Mouse (Mus musculus) kidney, adult 11 months (tissue): Measurements from ENCODE around the gene Tepsin.
A peak's percentile ranks its signal among the peaks of the same experiment; 100 is the strongest.

ENCODE experiments used
- DNase-seq: peaks from one replicate; pipeline ENCODE4 v3.0.0; 2022

The Tepsin gene

DNA sequence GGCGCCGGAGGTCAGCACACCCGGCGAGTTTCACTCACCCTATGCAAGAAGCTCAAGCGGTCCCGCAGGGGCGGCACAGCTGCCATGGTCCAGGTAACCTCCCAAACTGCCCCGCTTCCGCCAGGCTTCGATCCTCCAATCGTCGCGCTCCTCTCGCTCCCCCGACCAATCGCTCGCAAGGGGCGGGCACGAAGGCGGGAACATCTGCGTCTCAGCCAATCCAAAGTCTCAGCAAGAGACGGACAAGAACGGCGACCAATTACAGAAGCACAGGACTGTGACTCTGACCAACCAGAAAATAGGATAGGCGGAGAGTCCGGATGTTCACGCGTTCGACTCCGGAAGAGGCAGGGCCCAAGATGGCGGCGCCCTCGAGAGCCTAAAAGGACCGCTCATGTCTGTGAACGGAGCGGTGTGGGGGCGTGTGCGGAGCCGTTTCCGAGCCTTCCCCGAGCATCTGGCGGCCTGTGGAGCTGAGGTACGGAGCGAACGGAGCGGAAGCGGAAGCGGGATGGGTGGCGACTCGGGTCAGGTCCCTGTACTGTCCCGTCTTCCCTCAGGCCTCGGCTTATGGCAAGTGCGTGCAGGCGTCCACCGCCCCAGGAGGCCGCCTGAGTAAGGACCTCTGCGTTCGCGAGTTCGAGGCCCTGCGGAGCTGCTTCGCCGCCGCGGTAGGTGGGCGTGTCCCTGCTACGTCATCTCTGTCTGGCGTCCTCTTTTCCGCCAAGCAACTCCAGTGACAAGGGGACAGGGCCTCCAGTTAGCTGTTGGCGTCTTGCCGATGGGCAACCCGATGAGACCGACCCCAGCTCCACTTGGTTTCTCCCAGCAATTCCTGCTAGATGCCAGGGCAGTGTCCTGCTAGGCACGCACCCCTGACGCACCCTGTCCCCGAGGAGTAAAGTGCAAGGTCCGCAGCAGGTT, at the start of gene Tepsin, which contains the start of gene Ndufaf8:
Gene Tepsin, minus strand, starts transcription at position 144 of the 924 bp plus-strand sequence.
Gene Ndufaf8, plus strand, starts transcription at position 341 of the 924 bp plus-strand sequence.
- peak; percentile 99 for DNase-seq

DNA sequence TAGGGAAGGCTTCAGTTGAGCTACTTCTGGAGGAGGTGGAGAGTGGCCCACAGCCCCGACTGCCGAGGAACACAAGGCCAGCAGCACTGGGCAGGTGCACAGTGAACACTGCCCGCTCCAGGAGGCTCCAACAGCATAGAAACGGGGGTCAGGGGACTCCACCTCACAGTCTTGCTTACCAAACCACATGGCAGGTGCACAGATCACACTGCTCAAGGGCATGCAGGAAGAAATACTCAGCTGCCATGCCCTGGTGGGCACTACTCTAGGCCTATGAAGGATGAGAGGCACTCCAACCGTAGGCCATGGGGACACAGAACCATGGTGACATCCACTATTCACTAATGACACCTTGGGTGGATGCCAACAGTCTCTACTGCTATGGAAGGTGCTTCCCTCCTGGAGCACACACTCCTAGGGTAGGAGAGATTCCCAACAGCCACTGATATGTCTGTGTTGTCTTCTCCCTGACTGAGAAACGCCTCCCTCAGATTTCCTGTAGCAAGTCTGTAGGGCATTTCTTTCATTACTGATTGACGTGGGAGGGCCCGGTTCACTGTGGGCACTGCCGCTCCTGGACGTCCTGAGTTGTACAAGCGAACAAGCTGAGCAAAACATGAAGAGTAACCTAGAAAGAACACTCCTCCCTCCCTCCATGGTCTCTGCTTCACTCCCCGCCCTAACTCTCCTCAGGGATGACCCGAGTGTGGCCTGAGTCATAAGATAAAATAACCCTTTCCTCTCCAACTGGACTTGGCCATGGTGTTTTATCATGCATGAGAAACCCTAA, 45.4 kb upstream of the Tepsin start:
- DNase-seq, result peak; percentile 89

DNA sequence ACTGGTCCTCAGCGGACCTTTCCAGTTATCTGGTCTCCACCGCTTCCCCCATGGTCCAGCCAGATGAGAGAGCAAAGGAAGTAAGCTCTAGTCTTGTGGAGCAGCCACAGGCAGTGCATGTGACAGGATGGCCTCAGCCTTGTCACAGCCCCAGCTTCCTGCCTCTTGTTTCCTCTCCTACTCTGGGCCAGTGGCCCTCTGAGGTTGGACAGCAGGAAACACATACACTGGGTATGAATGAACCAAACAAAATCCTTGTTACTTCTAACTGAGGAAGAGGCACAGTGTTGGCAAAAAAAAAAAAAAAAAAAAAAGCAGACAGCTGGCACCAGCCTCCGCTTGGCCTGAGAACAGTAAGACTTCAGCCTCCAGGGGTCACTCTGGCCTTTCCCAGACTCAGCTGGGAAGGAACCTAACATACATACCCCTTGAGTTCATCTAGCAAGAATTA, 44.1 kb upstream of the Tepsin start:
- DNase-seq, result peak; percentile 84

DNA sequence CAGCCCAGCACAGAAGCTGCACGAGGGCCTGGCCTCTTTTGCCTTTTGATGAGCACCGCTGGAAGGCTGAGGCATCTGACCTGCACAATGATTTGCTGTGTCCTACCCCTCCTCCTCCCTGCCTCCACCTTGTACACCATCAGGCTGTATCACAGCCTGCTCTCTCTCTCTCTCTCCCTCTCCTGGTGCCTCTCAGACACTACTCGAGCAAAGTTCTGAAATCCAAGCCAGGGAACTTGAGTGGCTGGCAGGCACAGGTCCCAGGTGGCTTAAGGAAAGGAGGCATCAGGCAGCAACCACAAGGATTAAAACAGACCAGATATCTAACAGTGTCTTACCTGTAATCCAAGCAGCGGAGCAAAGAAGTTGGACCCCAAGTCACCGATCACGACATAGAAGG, 41.7 kb upstream of the Tepsin start:
- DNase-seq, result no peak

DNA sequence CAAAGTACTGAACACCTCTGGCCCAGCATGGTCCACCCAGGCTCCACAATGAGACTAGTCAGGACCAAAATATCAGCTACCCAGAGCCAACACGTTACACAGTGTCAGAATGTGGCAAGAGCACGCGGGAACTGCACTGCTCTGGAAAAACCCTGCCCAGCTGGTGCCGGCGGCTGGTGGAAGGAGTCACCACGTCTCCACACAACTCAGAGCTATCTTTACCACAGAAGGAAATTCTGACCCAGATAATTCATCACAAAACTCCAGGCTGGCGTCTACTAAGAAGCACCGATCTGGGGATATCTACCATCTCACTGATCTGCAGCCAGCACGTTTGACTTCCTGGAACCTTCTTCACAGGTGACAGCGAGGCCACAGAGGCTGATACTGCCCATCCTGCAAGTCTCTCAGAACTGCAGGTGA, 40.8 kb upstream of the Tepsin start:
- DNase-seq, result no peak

DNA sequence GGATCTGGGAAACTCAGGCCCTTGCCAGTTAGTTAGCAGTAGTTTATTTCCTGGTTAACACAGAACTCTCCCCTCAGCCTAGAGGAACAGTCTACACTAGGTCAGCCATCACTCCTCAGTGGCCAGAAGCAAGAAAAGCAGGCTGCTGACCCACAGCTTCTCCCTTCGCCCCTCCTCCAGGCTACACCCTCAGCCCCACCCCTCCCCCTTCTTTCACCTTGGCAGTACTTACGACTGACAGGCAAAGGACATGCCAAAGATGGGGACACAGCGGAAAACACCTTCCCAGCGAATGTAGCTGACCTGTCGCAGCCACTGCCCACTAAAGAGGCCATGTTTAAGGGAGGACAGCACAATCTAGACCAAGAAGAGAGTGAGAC, 39.1 kb upstream of the Tepsin start:
- DNase-seq, result no peak

DNA sequence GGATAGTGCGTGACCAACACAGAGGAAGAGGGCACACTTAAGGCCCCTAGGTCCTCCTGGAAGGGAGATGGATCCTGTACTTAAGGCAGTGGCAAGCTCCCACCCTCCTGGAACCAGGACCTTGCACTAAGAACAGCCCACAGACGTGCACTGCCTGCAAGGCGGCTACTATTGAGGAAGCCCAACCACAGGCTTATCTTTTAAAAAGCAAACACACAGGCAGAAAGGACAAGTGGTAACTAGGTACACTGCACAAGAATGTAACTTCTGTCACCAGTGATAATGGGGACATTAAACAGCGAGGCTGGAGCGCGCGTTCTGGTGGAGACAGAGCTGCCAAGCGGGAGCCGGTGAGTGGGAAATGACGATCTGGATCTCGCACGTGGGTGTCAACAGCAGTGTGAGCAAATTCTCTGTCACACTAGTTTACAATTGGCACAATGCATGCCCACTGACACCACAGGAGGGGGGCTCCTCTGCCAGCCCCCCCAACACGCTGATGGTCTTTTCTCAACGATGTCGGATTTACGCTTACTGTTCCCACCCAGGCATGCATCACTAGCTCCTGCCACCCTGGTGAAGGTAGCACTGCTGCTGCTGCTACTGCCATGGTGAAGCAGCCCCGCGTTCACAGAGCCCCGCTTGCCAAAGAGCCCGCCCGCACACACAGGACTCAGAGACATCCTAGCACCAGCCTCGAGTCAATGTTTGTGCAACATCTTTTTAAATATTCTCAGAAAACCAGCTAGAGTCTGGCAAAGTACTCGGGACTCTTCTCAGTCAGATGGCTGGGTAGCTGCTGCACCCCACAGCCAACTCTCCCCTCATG, 38.5 kb upstream of the Tepsin start:
- DNase-seq, result no peak

DNA sequence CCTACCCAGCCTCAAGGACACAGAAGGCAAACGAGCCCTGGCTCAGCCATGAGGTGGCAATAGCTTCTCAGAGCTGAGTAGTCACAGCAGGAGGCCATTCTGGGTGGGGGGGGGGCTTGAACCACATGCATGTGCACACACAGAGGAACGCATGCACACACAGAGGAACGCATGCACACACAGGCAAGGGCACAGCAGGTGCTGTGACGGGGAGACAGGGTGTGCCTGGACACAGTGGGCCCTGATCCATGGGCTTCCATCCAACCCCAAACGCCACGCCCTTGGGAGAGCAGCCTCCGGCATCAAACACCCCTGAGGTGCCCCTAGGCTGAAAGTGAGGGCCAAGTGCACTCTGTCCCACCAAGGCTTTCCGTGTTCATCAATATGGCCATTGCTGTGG, 37.7 kb upstream of the Tepsin start:
- DNase-seq, result no peak

DNA sequence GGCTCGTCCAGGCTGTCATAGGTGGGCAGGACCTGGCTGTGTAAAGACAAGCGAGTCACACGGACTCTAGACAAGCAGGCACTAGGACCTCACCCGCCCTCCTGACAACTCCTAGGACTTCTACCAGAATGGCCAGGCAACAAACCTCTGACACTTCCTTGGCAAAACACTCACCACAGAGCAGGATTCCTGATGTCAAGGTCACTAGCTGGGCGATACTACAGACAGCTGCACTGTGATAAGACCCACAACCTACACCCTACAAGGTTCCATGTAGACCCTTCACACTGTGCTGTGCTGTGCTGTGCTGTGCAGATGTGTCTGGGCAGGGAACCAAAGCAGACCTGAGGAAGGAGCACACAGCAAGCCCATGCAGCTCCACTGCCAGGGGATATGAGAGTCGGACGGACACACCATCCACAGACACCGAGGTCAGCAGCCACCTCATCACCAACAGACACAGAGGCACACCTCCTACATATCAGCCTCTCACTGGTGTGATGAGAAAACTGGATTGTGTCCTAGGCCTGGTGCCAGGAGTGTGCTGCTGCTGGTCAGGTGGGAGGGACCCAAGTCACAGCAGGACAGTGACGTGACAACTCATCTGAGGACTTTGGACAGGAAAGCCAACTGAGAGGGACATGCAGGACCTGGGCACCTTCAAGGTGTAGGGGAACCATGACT, 36.5 kb upstream of the Tepsin start:
- no peak for DNase-seq

DNA sequence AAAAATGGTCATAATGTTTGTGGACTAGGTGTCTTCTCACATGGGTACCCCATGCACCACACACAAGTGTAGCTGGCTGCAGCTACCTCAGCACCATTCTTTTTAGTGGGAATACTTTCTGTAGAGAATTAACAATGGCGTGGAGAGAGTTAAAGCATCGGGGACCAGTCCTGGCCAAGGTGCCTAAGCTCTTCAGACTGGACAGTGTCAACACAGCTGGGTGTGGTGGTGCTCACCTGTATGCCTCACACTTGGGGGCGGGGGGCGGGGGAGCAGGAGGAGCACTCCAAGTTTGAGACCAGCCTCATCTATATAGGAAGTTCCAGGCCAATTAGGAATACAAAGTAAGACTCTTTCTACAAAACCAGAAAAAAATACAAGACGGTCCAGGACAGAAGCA, 35.6 kb upstream of the Tepsin start:
- no peak for DNase-seq

DNA sequence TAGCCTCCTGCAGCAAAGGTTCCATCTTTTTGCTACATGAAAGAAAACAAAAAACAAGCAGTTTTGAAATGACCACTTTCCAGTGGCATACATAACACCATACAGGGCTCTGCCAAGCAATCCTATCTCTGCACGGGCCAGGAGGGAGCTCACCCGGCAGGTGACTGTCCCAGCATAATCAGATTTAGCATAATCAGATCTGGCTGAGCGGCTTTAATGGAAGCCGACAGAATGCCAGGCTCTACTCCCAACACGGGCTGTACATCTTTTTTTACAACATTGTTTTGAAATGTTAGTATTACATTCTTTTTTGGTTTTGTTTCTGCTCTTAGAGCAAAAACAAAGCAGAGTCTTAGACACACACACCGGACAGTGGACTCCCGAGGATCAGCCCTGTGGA, 30.8 kb upstream of the Tepsin start:
- DNase-seq, result no peak

DNA sequence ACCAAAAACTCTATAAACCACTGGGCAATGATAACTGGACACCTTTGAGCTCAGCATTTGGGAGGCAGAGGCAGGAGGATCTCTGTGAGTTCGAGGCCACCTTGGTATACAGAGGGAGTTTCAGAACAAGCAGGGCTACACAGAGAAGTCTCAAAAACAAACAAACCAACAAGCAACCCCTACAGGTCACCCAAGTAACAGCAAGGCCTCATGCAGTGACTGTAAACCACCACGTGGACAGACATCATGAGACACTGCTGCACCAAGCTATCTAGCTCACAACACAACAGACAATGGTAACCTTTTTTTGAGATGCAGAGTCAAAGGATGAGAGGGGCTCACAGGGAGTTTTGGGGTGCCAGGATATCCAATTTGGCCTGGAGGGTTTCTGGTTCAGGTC, 28.3 kb upstream of the Tepsin start:
- DNase-seq, result no peak

DNA sequence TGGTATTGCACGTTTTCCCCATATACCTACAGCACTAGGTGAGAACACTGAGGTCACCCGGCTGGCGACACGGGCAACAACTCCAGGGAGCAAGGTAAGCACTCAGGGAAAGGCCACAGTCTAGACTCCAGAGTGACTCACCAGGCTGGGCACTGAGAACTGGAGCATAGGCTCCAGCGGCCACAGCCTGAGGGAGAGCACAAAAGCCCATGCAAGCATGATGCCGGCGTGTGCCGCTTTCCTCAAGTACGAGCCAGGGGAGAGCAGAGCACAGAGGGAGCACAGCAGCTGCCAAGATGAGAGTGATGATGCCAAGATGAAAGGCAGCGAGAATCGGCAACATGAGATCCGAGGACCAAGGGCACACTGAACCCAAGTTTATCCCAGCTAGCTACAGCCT, 23.6 kb upstream of the Tepsin start:
- DNase-seq, result no peak

DNA sequence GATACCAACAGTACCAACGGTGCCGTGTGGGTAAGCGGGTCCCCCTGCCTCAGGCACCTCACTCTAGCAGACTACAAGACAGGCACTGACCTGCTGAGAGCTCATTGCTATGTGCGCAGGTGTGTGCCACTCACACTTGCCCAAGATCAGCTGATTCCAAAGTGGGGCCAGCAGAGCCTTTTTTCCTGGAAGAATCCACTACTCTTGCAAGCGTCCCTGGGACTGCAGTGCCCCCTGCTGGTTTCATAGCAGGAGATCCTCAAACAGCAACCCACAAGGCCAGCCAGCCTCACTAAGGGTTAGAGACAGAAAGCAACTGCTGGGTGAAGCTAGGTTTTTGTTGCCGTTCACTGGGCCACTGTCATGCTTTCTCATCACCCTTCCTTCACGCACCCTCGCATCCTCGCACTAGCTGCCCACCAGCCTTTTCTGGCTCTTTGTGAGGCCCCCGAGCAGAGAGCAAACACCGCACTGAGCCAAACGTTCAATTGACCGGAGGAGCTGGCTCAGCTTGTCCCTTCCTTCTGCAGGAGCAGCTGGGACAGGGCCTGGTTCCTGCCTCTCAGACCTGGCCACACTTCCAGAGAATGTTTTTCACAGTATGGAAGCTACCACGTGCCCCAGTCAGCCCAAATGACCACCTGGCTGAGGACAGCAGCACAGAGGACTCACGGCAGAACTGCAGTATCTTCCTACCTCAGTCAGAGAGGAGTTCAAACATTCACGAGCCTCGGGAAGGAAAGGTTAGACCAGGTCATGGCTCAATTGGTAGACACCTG, 22.3 kb upstream of the Tepsin start:
- DNase-seq, result peak; percentile 64

DNA sequence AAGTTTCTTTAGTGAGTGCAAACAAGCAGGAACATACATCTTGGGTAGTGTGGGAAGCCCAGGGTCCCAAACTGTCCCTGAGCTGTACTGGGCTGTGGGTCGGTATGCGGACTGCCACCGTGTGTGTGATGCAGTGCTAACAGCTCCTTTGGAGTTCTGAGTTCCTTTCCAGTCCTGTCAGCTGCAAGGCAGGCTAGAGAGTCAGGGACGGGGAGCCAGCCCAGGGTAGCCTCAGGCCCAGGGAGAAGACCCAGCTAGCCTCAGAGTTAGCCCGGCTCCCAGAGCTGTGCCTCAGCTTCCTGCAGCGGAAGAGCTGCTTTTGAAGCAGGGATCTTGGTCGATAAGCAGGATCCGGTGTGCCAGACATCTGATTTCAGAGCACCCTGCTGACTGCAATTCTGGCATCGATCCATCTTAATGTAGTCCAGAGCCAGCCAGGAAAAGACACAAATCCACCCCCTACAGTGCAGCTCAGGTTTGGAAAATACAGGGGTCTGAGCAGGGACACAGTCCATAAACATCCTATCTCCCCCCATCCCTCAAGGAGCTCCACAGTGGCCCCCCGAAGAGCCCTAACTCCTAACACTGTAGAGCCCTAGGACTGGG, 21.5 kb upstream of the Tepsin start:
- DNase-seq, result no peak

DNA sequence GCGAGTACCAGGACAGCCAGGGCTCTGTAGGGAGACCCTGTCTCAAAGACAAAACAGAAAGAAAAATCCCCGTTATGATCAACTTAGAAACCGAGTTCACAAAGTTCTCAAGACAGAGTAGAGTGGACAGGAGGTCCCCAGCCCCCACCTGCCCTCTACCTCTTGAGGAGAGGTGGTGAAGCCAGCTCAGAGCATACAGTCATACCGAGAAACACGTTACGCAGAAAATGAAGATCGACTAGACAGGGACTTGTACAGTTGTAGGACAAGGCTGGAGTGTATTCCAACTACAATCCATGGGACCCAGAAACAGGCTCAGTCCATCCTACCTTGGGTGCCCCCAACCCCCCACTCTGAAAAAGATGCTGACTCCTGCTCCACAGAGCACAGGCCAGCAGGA, 20.6 kb upstream of the Tepsin start:
- DNase-seq, result no peak

DNA sequence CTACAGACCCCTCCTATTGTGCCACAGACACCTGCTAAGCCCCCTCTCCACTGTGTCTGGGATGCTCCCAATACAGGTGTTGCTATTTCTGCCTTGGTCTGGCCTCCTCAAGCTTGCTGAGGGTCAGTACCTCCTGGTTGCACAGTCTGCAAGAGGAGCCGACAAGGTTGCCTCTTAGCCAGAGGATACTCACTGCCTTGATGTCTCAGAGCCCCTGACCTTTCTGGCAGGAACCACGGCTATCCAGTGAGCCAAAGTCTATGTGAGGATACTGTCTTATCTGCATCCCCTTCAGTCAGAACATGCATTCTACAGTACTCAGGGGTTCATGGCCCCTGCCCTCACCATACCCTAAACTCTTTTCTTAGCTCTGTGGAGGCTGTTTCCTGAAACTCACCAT, 19.1 kb upstream of the Tepsin start:
- DNase-seq, result no peak

DNA sequence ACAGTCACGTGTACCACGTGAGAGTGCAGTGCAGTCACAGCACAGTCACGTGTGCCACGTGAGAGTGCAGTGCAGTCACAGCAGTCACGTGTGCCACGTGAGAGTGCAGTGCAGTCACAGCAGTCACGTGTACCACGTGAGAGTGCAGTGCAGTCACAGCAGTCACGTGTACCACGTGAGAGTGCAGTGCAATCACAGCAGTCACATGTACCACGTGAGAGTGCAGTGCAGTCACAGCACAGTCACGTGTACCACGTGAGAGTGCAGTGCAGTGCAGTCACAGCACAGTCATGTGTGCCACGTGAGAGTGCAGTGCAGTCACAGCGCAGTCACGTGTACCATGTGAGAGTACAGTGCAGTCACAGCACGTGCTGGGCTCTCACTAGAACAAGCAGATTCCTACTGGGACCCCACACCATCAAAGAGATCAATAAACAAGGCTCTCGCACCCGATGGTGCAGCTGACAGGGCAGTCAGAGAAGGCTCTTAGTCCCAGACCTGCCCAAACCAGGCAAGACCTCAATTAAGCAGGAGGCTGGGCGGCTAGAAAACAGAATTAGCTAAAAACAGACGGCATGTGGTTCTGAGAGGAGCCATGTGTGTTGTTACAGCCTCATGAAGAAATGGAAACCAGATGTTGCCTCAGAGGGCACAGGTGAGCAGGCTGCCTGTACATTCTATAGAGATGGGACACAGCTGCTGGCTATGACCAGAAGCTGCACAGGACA, 16.1 kb upstream of the Tepsin start:
- no peak for DNase-seq

DNA sequence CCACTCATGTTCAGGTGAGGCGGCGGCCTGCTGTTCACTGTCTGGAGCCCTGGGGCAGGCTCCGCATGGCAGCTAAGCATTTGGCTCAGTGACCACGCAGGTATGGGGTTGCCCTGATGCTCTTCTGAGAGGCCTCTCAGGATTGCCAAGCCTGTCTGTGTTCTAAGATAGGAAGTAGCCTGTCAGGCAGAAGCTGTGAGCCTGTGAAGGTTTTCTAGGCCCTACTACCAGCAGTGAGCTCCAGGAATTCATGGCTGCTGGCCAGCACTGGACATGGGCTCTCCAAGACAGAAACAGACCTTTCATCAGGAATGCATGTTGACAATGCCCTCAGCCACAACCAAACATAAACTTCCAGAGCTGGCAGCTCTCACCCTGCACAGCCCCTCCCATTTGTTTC, 13.6 kb upstream of the Tepsin start:
- DNase-seq, result peak; percentile 76

DNA sequence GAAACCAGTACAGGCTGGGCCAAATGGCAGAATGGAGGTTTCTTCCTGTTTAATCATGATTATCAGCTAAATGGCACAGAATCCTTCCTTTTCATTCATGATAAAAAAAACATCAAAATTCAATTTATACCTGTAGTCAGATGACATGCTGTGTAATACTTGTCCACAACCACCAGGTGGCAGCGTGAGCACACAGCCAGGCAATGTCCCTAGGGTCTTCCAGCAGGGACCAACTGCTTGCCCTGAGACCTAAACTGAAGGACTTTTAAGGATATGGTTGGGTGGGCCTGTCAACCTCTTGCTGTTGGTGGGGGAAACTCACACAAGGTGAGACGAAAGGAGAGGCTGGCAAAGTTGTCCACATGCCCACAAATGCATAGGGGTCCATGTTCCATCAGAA, 12.5 kb upstream of the Tepsin start:
- DNase-seq, result no peak
